Mouse (Mus musculus): Measurements from ENCODE around the gene Zmiz1. TPM values are rescaled to one million over a fixed set of nuclear protein-coding genes. Genes with fewer than 3 reads are reported as not detected.

Zmiz1 gene
- polyA plus RNA-seq, 1 experiment from 2014 or later = 66.5 TPM

DNA sequence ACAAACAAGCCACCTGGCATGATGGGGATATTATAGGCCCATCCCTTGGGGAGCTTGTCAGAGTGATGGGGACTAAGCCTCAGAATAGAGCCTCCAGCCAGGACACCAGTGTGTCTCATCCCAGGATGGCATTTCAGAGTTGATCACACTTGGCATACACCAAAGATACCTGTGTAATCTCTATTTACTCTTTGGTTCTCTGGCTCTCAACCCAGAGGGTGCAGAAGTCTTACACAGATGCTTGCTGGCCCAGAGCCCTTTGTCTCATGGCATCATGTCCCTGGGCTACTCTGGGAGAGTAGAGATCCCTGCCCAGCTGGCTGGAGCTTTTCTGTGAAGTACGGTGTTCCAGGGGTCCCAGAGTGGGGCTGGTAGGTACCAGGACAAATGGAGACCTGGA is 78.4 kb downstream of the Zmiz1 start:
- H3K4me2 ChIP-seq (replicated peaks) = no peak overlapping the region
- H3K36me3 ChIP-seq = peaks cover 51% of the 10 kb centered on the region

DNA sequence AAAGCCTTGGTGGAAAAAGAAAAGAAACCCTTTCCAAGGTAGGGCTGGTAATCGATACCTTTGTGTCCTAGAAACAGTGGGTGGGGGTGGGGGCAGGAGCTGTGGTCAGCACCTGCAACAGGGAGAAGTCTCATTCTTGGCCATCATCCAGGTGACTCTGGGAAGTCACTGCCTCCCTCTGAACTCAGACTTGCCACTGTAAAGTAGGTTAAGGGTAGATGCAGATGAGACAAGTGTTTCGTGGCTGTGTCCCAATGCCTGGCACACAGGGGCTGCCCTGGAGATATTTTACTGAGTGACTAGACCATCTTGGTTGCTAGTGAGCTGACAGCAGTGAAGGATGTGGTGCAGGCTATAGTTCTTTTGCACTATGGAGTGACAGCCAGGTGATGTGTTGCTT is 79.5 kb downstream of the Zmiz1 start:
- 91% methylated on average over 2 of the region's 2 CpGs for WGBS
- peaks cover 50% of the 10 kb centered on the region for H3K36me3 ChIP-seq
- no peak overlapping the region for H3K4me2 ChIP-seq (replicated peaks)

More for the DNA sequence above, 78.4 kb downstream of the Zmiz1 start:
- no peak for ATAC-seq (ENCODE audit: low FRiP score)
- no peaks in the 10 kb centered on the region for H3K9me3 ChIP-seq (replicated peaks)
- no peak overlapping the region for H3K27ac ChIP-seq
- H3K4me3 ChIP-seq = no peak overlapping the region
- WGBS = 94% methylated on average over 1 of the region's 1 CpGs
- no peak overlapping the region for H3K9ac ChIP-seq
- no peaks in the 10 kb centered on the region for H3K27me3 ChIP-seq
- H3K4me1 ChIP-seq = peaks cover 29% of the 10 kb centered on the region

DNA sequence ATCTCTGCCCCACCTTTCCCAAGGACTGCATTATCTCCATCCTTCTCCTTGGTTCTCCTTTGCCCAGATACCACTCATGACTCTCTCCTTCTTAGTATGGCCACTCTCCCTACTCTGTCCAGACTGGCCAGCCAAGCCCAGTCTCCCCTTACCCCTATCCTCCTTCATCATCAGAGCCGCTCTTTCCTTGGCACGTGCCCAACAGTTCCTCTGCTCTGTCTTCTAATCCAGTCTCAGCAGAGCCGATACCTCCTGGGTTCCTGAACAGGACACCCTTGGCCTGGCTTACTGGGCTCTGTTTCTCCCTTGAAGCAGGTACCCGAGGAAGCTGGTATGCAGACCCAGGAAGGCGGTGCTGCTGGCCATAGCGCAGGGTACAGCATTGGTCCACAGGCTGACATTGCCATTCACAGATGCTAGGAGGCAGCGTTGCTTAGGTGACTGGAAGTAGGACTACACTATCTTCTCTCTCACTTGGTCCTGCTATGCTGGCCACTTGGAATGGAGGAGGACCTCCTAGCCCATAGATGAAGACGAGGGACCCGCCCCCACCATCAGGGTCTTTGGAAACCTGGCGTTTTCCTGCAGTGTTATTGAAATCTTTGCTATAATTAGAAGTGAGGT is 80.6 kb downstream of the Zmiz1 start:
- H3K27me3 ChIP-seq = no peaks in the 10 kb centered on the region
- peaks cover 44% of the 10 kb centered on the region for H3K36me3 ChIP-seq
- H3K4me3 ChIP-seq = no peak overlapping the region
- WGBS = 86% methylated on average over 10 of the region's 10 CpGs
- no peak overlapping the region for H3K9ac ChIP-seq
- no peak overlapping the region; the same call in 1 of the 2 replicates for H3K27ac ChIP-seq
- 0 out of 2 replicates have a peak, but pooled peaks have one; percentile 29 for ATAC-seq (ENCODE audit: low FRiP score)
- H3K4me1 ChIP-seq = peaks cover 20% of the 10 kb centered on the region
- no peaks in the 10 kb centered on the region for H3K9me3 ChIP-seq (replicated peaks)
- H3K4me2 ChIP-seq (replicated peaks) = no peak overlapping the region

More for the DNA sequence above, 79.5 kb downstream of the Zmiz1 start:
- ATAC-seq (ENCODE audit: low FRiP score) = no peak
- peaks cover 20% of the 10 kb centered on the region for H3K4me1 ChIP-seq
- H3K9ac ChIP-seq = no peak overlapping the region
- H3K9me3 ChIP-seq (replicated peaks) = no peaks in the 10 kb centered on the region
- H3K27me3 ChIP-seq = no peaks in the 10 kb centered on the region
- no peak overlapping the region for H3K4me3 ChIP-seq
- H3K27ac ChIP-seq = no peak overlapping the region

DNA sequence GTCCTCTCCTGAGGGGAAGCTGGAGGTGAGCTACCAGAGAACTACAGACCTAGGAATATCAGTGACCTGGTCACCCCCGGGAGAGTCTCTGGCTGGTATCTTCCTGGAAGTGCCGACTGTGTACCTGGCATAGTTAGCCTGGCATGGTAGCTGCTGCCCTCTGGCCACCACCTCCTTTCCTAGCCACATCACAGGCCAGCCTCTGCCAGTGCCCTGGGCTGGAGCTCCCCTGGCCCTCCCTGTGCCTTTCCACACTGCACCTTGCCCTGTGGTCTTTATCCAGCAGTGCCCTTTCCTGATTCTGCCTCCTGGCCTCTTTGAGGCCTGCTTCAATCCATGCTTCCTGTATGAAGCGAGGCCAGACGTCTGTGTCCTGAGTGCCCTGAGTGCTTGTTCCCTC is 81.2 kb downstream of the Zmiz1 start:
- Histone ChIP-seq H3K4me3 (no peak overlapping the region), H3K36me3 (peaks cover 45% of the 10 kb centered on the region), H3K9ac (no peak overlapping the region), H3K27ac (no peak overlapping the region; the same call in 1 of the 2 replicates), H3K9me3 (replicated peaks) (no peaks in the 10 kb centered on the region), H3K4me2 (replicated peaks) (no peak overlapping the region), H3K4me1 (peaks cover 20% of the 10 kb centered on the region), H3K27me3 (no peaks in the 10 kb centered on the region)
- WGBS = 90% methylated on average over 4 of the region's 4 CpGs
- ATAC-seq (ENCODE audit: low FRiP score) = no peak

DNA sequence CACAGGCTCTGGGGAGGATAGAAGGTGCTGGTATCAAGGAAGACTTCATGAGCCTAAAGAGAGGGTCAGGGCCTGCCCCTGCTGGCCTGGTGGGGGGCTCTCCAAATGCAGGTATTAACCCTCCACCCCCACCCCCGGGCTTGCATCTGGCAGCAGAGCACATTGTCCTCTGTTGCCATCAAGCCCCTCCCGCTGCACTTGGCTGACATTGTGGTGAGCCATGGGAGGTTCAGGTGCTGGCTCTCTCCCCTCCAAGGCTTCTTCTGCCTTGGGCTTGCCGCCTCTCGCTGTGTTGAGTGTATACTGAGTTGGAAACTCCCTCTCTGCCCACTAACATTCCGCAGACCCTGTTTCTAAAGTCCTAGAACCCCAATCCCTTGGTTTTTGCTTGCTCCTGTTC is 82.2 kb downstream of the Zmiz1 start:
- Histone ChIP-seq H3K4me2 (replicated peaks) (no peak overlapping the region), H3K27me3 (no peaks in the 10 kb centered on the region), H3K36me3 (peaks cover 45% of the 10 kb centered on the region), H3K4me1 (peaks cover 21% of the 10 kb centered on the region), H3K4me3 (no peak overlapping the region), H3K27ac (no peak overlapping the region), H3K9ac (no peak overlapping the region), H3K9me3 (replicated peaks) (no peaks in the 10 kb centered on the region)
- WGBS = 80% methylated on average over 5 of the region's 5 CpGs
- ATAC-seq (ENCODE audit: low FRiP score) = no peak

DNA sequence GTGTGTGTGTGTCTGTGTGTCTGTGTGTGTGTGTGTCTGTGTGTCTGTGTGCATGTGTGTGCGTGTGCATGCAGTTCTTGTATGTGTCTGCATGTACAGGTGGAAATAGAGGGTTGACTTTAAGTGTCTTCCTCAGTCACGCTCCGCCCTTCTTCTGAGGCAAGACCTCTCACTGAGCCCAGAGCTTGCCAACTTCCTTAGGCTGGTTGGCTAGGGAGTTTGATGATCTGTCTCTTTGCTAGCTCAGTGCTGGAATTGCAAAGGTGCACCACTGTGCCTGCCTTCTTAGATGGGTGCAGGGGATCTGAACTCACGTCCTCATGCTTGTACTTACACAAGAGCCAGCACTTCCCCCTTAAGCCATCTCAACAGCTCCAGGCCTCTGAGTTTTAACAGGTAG is 84.1 kb downstream of the Zmiz1 start:
- Histone ChIP-seq H3K9me3 (replicated peaks) (no peaks in the 10 kb centered on the region), H3K27me3 (no peaks in the 10 kb centered on the region), H3K4me1 (peaks cover 40% of the 10 kb centered on the region), H3K27ac (no peak overlapping the region), H3K9ac (no peak overlapping the region), H3K36me3 (peaks cover 42% of the 10 kb centered on the region), H3K4me2 (replicated peaks) (no peak overlapping the region), H3K4me3 (no peak overlapping the region)
- no peak for ATAC-seq (ENCODE audit: low FRiP score)
- 97% methylated on average over 4 of the region's 4 CpGs for WGBS

DNA sequence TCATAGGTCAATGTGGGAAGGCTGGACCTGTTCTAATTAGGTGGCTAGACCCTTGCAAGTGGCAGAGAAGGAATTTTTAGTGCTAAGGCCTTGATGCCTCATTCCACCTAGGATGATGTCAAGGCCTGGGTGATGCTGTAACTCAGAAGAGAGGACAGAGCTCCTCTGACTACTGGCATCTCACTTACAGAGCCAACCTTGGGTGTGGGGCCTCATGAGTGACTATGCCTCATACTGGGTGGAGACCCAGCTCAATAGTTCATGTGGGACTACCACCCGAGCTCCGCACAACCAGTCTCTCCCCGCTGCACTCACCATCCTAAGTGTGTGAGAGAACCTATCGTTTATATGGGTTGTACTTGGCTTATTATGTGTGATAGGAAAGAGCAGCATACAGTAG is 84.9 kb downstream of the Zmiz1 start:
- H3K27me3 ChIP-seq = no peaks in the 10 kb centered on the region
- WGBS = 96% methylated on average over 4 of the region's 4 CpGs
- H3K4me3 ChIP-seq = no peak overlapping the region
- H3K9me3 ChIP-seq (replicated peaks) = no peaks in the 10 kb centered on the region
- H3K9ac ChIP-seq = no peak overlapping the region
- no peak overlapping the region for H3K4me2 ChIP-seq (replicated peaks)
- no peak overlapping the region for H3K27ac ChIP-seq
- peaks cover 40% of the 10 kb centered on the region for H3K36me3 ChIP-seq
- peaks cover 48% of the 10 kb centered on the region for H3K4me1 ChIP-seq
- no peak for ATAC-seq (ENCODE audit: low FRiP score)

DNA sequence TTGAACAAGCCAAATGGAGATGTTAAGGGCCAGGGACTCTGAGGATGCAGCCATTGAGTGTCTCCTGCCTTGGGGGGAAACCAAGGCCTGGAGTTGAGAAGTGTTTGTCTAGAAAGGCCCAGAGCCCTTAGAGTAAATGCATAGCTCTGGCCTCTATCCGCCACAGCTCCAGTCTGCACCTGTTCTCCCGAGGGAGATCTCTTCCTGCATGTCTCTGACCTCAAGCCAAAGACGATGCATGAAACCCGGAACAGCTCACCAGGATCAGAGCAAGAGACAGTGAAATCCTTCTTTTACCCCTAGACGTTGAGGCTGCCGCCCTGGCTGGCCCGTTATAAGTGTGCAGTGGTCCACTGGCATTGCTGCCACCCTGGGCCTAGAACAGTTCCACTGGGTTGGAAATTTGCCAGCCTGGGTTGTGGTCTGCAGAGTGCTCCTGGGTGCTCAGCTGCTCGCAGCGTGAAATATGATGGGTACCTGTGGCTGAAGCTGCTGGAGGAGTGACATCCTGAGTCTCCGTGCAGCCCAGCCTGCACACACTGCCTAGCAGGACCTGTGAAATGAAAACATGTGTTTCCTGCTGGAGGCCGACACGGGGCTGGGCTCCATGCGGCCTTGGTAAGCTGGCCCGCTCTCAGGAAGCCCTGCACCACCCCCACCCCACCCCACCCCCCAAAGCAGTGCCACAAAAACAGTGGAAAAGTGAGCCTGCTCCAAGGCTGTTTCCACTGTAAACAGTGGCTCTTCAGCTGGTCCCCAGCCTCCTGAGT is 88.1 kb downstream of the Zmiz1 start:
- Histone ChIP-seq H3K4me1 (peaks cover 59% of the 10 kb centered on the region), H3K36me3 (peaks cover 29% of the 10 kb centered on the region), H3K4me2 (replicated peaks) (no peak overlapping the region), H3K27me3 (no peaks in the 10 kb centered on the region), H3K9me3 (replicated peaks) (no peaks in the 10 kb centered on the region), H3K9ac (peak overlapping the region; percentile 27; the same call in 1 of the 2 replicates), H3K27ac (peak overlapping the region; percentile 66), H3K4me3 (no peak overlapping the region)
- no peak for ATAC-seq (ENCODE audit: low FRiP score)
- 58% methylated on average over 14 of the region's 14 CpGs for WGBS

DNA sequence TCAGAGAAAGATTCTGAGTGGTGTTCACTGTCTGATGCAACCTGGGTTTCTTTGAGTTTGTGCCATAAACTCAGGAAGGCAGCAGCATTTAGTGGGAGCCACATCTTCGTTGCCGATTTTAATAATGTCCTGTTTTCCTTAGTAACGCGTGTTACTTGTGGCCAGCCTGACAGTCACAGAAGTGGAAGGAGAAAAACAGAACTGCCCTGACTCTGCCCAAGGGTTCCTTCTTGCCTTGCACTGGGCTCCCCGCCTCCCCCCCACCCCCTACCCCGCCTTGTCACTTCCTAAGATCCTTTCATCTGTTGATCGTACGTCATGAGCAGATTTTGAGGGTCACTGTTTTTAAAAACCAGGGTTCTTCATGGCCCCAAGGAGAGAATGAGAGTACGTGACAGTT is 88.9 kb downstream of the Zmiz1 start:
- Histone ChIP-seq H3K9ac (no peak overlapping the region), H3K27me3 (no peaks in the 10 kb centered on the region), H3K4me1 (peaks cover 60% of the 10 kb centered on the region), H3K4me3 (no peak overlapping the region), H3K9me3 (replicated peaks) (no peaks in the 10 kb centered on the region), H3K4me2 (replicated peaks) (no peak overlapping the region), H3K36me3 (peaks cover 35% of the 10 kb centered on the region), H3K27ac (peak overlapping the region; percentile 66)
- ATAC-seq (ENCODE audit: low FRiP score) = no peak
- 77% methylated on average over 9 of the region's 9 CpGs for WGBS

DNA sequence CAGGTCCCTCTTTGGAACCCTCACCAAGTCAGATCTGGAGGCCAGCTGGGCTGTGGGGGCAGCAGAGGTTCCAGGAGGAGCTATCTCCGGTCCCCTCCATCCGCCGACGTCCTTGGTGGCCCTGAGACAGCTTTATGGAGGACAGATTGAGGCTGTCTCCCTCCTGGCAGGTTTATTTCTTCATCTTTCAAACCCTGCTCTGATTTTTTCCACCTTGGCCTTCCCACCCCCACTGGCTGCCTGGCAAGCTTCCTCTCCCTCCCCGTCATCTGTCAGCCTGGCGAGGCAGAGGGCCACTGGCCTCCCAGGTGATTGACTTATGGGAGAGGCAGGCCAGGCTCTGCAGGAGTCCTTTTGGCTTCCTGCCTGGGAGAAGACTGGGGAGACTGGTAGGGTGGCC is 89.7 kb downstream of the Zmiz1 start:
- no peak overlapping the region for H3K9ac ChIP-seq
- WGBS = 67% methylated on average over 6 of the region's 6 CpGs
- H3K36me3 ChIP-seq = peaks cover 42% of the 10 kb centered on the region

DNA sequence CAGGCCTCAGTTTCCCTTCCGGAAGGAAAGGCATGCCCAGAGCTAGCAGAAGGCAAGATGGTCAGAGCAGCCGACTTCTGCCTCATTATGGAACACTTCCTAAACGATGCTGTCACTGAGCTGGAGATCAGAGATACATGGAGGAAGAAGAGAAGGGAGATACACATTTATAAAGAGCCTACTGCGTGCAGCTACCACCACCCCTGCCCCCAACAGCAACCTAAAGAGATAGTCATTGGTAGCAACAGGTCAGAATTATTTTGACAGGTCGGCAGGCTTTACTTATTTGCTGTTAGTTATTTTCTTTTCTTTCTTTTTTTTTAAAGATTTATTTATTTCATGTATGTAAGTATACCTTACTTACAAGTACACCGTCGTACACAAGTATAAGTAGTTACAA is 90.1 kb downstream of the Zmiz1 start:
- Histone ChIP-seq H3K9ac (no peak overlapping the region), H3K4me3 (no peak overlapping the region), H3K4me1 (peaks cover 72% of the 10 kb centered on the region), H3K27ac (peak overlapping the region; percentile 86), H3K4me2 (replicated peaks) (no peak overlapping the region), H3K27me3 (no peaks in the 10 kb centered on the region), H3K36me3 (peaks cover 46% of the 10 kb centered on the region), H3K9me3 (replicated peaks) (no peaks in the 10 kb centered on the region)
- ATAC-seq (ENCODE audit: low FRiP score) = no peak
- 95% methylated on average over 7 of the region's 7 CpGs for WGBS

More for the DNA sequence above, 89.7 kb downstream of the Zmiz1 start:
- H3K4me3 ChIP-seq = no peak overlapping the region
- no peaks in the 10 kb centered on the region for H3K27me3 ChIP-seq
- H3K27ac ChIP-seq = peak overlapping the region; percentile 66
- no peak for ATAC-seq (ENCODE audit: low FRiP score)
- H3K9me3 ChIP-seq (replicated peaks) = no peaks in the 10 kb centered on the region
- H3K4me2 ChIP-seq (replicated peaks) = no peak overlapping the region
- peaks cover 68% of the 10 kb centered on the region for H3K4me1 ChIP-seq

DNA sequence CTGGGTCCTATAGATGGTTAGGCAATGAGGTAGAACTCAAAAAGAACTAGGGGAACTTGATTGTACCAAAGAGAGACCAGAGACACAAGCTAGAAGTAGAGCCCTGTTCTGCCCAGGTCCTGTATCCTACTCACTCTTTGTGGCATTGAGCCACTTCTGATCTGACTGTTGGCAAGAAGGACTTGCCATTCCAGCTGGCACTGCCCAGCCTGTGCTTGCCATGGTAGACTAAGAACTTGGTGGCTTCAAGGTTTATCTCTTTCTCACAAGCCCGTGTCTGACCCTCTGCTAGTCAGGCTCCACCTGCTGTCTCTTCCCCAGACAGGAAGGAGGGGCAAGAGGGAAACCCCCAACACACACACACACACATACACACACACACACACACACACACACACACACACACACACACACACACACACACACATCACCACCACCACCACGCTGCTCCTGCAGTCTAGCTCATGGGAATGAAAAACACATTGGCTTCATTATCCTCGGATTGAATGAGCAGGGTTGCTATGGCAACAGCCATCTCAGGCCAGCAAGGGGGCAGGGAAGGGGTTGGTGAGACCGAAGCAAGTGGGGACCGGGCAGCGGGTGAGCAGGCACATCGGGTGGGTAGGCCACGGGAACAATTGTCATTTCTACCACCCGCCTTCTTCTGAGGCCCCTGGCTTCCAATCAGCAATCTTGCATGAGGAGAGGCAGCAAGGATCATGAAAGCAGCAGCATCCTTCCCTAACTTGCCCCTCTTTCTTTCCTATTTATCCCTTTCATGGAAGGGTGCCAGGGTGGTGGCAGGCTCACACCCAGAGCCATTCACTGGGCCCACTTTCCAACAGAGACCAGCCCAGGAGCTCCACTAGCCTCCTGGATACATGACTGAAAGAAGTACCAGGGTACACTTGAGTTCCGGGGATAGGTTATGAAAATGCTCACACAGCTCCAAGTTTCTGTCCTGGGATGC is 91.2 kb downstream of the Zmiz1 start:
- H3K9me3 ChIP-seq (replicated peaks) = no peaks in the 10 kb centered on the region
- WGBS = 13% methylated on average over 10 of the region's 10 CpGs
- H3K27me3 ChIP-seq = no peaks in the 10 kb centered on the region
- H3K9ac ChIP-seq = no peak overlapping the region
- peaks cover 45% of the 10 kb centered on the region for H3K36me3 ChIP-seq
- H3K4me3 ChIP-seq = no peak overlapping the region
- H3K4me1 ChIP-seq = peaks cover 81% of the 10 kb centered on the region
- H3K27ac ChIP-seq = peak overlapping the region; percentile 86
- ATAC-seq (ENCODE audit: low FRiP score) = peak; percentile 70
- 0 out of 2 replicates have a peak overlapping the region, but pooled peaks have one; percentile 5 for H3K4me2 ChIP-seq (replicated peaks)

Measured in hindbrain, embryonic 12.5 days (tissue).